Mouse (Mus musculus) lung, postnatal 0 days (tissue): Measurements from ENCODE around the gene Sec61b.

ENCODE experiments used
- CTCF ChIP-seq: IDR thresholded peaks from 2 replicates; pipeline ENCODE4 v1.5.1; 2016; ENCODE audit warnings: antibody characterized with exemption, mild to moderate bottlenecking
- EP300 ChIP-seq: IDR thresholded peaks from 2 replicates; pipeline ENCODE4 v1.6.1; 2016; ENCODE audit warnings: antibody characterized with exemption, mild to moderate bottlenecking, control low read depth

- TF ChIP-seq CTCF (no peak), EP300 (no peak)
These were observed 23.4 kb downstream of the Sec61b start for GRCm38 (mm10) chr4:47497811-47498385.
